Mouse (Mus musculus): ENCODE data around the gene Kif3b.
"Not testable (repeated sequence)": the region's sequence is repeated elsewhere in the genome, so short reads cannot be mapped to it uniquely, and the experiment has no call there.

Kif3b gene

DNA sequence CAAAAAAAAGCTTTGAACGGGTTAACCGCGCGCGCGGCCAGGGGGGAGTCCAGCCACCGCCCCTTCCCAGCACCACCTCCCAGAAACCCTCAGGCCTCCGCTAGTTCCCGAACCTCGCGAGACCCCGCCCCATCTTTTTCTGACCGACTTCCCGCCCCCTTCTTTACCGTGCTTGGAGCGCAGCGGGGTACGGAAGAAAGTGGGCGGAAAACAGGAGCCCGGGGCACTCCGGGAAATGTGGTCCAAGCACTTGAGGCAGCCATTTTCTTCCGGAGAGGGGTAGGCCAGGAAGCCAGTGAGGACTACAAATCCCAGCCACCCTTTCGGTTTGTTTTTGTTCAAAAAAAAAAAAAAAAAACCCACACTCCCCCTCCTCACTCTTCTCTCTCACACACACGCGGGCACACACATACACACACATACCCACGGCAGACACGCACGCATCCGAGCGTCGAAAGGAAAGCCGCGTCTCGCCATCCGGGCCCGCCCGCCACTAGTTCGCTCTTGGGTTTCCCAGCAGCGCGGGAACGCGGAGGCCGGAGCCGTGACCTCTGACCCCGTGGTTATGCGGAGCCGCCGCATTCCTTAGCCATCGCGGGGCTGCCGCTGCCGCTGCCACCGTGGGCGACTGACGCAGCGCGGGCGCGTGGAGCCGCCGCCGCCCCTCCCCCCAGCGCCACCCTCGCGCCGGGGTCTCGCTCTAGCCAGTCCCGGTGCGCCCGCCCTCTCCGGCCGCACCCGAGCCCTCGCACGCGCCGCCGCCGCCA, 54.4 kb downstream of the Kif3b start, which contains the start of gene Asxl1:
Asxl1 (plus strand) TSS at position 376 of the 767 bp plus-strand sequence.
- peak; percentile 84 to 95 for DNase-seq (ENCODE audit: low spot score in 2 of 2)

DNA sequence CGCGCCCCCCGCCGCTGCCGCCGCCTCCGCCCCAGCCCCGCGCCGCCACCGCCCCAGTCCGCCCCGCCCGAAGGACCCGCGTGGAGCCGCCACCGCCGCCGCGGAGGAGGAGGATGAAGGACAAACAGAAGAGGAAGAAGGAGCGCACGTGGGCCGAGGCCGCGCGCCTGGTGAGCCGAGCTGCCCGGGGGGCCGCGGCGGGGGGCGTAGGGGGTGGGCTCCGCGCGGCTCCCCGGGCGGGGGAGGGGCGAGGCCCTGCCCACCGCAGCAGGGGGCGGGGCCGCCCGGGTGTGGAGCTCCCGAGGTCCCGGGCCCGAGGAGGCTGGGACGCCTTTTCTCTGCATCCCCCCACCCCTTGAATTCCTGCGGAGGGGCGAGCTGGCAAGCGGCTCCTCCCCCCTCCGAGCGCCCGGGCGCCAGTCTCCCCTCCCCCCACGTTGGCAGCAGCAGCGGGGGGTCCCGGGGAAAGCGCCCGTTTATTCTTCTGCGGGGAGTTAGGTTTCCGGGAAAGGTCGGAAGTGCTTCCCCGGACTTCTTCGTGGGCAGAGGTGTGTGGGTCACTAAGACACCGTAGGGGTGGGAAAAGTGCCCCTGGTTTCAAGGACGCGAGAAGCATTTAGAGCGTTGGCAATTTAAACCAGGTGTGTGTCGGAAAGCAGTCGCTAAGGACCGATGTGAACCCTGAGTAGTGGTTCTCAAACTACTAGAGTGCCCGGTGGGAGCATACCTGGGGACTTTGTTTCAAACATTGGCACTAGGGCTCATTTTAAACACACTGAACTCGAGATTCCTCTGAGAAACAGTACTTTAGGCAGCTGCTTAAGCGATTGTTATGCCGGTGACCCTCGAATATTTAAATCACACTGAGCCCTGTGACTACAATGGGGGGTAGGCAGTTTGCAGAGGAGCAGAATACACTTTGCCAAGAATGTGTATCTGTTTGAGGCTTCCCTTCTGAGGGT, 55.3 kb downstream of the Kif3b start:
- peak; percentile 37 to 43 for DNase-seq (ENCODE audit: low spot score in 2 of 2)

DNA sequence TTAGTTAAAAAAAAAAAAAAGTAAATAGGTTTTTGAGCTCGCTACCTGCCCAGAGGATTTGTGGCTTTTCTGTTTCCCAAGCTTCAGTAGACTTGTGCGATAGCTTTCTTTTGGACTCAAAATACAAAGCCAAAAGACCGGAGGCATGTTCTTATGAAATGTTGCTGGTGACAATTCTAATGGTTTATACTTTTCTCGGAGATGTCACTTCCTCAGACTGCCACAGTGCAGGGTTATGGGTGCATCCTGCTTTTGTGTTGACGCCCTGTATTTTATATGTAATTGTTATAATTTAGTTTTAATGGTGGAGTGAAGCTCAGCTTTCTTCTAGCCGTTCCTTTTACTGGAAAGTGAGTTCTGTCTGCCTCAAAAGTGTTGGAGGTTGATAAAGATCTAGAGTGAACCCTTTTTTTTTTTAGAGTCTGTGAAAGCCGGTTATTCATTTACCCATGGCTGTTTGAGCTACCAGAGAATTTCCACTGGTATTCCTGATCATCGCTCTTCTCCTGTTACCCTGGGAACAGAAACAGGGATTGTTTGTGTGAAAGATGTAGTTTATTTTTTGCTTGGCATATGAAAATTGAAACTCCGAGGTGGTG, 56.1 kb downstream of the Kif3b start:
- DNase-seq (ENCODE audit: low spot score in 2 of 2) = no peak

DNA sequence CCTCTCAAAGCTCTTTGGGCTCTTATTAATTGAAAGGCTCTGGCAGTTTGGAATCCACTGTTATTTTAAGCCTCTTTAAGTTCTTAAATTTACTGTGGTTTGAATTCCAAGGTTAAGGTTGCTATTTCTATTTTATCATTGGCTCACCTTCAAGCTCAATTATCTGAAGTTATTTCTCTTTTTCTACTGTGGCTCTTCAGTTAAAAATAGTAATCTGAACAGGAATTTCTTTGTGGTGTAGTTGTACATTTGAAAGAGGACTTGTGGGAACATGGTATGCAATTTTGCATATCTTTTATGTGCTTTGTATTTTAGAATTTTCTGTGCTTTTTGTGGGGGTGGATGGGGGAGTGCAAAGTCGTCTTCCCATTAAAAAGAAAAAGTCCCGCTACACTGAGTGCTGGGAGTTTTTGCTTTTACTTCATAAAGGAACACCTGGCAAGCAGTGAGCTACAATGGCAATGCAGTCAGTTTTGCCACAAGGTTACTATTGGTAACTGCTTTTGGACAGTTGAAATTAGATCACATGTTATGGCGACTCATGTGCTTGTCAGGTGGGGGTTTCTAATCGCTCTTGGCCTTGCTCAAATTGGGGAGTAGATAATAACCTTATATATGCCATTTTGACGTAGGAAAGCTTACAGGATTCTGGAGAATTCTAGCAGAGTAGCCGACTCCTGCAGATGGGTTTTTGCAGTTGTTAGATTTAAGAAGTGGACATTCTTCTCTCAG, 57.1 kb downstream of the Kif3b start:
- no peak for DNase-seq (ENCODE audit: low spot score in 2 of 2)

DNA sequence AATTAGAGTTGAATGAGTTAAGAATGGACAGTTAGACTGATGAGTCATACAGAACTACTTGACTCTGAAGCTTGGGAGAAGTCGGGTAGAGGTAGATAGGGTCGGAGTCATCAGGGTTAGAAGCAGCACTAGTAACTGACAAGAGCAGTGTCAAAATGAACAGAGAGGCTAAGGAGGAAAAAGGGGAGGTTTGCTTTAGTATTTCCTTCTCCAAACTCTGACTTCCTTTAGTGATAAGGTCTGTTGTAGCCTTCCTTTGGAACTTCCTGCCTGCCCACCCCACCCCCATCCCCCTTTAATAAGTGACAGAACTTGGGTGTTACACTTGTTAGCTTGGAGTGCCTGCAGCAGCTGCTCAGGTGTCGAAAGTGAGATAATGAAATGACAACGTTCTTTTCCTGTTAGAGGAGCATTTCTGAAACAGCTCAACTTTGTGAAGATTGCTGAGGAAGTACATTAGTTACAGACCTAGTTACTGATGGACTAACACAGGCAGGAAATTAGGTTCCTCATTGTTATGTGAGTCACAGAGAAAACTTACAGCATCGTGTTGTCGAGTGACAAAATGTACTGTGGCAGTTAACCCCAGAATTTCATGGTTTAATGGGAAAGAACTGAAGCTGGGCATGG, 59.5 kb downstream of the Kif3b start:
- DNase-seq (ENCODE audit: low spot score in 2 of 2) = no peak

DNA sequence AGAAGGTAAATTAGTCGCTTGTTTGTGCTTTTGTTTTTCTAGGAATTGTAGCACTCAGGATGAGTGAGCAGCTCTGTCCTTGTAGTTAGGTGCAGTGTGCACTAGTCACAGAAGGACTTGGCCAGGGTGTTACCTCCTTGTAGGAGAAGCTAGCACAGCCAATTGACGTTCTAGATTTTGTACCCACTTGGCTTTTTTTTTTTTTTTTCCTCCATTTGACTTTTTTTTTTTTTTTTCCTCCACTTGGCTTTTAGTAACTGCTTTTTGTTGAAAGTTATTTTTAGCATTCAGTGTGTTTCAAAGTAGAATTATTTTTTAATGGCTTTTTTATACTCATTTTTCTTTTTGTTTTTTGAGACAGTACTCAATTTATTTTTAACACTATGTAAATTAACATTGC, 63.4 kb downstream of the Kif3b start:
- DNase-seq (ENCODE audit: low spot score in 2 of 2) = no peak

DNA sequence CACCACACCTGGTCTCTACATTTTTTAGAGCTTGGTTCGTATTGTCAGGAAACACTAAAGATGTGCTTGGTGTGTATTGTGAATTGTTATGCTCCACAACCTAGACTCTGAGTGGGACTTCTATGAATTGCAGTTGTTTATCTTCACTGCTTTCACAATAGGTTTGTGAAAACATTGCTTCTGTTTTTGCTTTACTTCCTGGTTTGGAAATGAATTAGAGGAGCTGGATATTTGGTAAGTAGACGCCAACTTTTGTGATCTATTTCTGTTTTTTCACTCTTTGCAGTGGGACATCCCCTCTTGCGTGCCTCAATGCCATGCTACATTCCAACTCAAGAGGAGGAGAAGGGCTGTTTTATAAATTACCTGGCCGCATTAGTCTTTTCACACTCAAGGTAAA, 65.6 kb downstream of the Kif3b start:
- DNase-seq (ENCODE audit: low spot score in 2 of 2) = no peak

DNA sequence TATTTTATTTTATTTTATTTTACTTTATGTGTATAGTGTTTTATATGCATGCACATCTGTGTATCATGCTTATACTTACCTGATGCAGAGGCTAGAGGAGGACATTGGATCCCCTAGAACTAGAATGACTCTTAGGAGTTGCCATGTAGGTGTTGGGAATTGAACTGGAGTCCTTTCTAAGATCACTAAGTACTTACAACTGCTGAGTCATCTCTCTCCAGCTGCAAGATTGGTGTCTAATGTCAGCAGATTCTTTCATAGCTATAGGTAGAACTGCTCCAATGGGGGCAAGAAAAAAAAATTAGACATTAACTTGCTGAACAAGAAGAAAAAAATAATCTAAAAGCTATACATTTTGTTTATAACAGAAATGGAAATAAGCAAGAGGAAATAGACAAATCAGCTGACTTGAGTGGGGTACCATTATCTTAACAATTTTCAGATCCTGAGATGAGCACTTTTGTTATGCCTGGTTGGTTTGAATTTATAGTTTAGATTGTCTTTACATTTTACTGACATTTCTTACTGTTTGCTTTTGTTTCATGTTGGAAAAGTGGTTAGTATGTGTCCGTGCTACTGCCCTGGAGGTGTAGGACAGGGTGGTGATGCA, 70.0 kb downstream of the Kif3b start:
- DNase-seq (ENCODE audit: low spot score in 2 of 2) = no peak

DNA sequence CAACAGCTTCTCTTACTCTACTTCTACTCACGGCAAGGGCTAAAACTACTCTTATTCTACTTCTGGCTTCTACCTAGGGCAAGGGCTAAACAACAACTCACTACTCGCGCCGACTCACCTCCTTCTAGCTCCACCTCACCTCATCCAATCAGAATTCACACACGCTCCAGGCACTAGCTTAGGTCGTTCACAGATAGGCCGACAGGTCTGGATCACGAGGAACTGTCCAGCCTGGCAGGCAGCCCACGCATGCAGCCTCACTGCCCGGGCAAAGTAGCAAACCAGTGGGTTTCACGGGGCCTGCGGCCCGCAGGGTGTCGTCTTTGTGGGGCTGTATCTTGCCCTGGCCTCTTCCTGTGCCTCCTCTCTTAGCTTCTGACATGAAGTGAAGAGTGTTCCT, 73.3 kb downstream of the Kif3b start:
- not testable (repeated sequence) for DNase-seq (ENCODE audit: low spot score in 2 of 2)

DNA sequence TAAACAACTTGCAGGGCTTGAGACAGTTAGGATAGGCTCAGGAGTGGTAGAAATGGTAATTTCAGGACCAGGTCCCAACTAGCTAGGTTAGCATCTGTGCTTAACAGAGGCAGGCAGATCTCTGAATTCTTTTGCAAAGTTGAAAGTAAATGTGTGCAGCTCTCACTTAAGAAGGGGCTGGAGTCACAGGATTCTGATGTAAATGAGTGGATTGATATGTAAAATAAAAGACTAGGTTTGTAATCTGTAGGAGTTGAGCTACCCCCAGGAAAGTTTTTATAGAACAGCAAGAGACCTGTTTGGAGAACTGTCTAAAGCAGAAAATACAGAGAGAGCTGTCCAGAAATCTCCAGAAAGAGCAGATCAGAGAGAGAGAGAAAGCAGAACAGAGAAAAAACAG, 79.7 kb downstream of the Kif3b start:
- DNase-seq (ENCODE audit: low spot score in 2 of 2) = no peak

DNA sequence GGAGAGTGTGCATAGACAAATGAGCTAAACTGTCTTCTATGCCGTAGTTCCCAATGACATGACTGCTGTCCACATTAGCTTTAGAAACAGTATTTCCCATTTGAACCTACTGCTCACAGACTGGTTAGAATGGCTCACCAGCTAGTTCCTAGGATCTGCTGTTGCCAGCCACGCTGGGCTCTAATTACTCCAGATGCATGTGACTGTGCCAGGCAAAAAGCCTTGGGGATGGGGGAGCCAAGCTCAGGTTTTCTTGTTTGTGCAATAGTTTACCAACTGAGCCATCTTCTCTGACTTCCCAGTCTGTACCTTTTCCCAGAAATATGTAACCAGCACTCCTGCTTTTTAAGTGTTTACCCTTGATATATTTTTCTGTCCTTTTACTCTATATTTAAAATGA, 84.2 kb downstream of the Kif3b start:
- no peak for DNase-seq (ENCODE audit: low spot score in 2 of 2)

DNA sequence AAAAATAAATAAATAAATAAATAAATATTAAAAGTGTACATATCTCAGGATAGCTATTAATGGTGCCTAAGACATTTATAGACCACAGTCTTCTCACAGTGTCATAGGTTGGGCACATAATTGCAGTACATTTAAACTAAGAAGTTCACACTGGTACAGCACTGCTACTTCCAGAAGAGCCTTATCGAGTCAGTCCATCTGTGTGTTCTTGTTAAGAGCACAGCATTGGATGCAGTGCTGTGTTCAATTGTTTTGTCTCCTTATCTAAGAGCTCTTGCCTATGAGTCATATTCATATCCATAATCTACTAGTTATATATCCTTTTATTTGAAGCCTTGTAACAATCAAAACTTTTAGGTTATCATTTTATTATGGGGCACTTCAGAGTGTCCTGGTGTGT, 89.3 kb downstream of the Kif3b start:
- DNase-seq (ENCODE audit: low spot score in 2 of 2) = no peak

All from urinary bladder, adult 18-20 months (tissue).